Mouse (Mus musculus): ENCODE measurements around the gene Dgcr2. TPM values are rescaled to one million over a fixed set of nuclear protein-coding genes. Genes with fewer than 3 reads are reported as not detected.

Gene Dgcr2
- polyA plus RNA-seq, 1 experiment from 2014 or later: 86.0 TPM

GRCm38 (mm10) chr16:17893923-17894322 is 4.4 kb downstream of the Dgcr2 start, which contains the start of gene Tssk1:
Gene Tssk1 (plus strand): TSS chr16:17894223.
- 0 out of 2 replicates have a peak, but pooled peaks cover 8% of the 10 kb centered on the region for H3K36me3 ChIP-seq
- no peak within 1 kb of the TSS for H3K4me2 ChIP-seq (replicated peaks)
- no peak within 1 kb of the TSS for H3K27ac ChIP-seq (replicated peaks)
- H3K27me3 ChIP-seq: no peaks in the 10 kb centered on the region
- no peak within 1 kb of the TSS for H3K4me3 ChIP-seq (replicated peaks)
- H3K9ac ChIP-seq: no peak within 1 kb of the TSS
- H3K9me3 ChIP-seq (replicated peaks): no peaks in the 10 kb centered on the region
- peaks cover 24% of the 10 kb centered on the region for H3K4me1 ChIP-seq
- WGBS: 70% methylated on average over 2 of the region's 2 CpGs
- ATAC-seq (ENCODE audit: insufficient number of reproducible peaks, low FRiP score, low TSS enrichment, low read depth): no peak

- Histone ChIP-seq H3K4me1 (peaks cover 24% of the 10 kb centered on the region), H3K27me3 (no peaks in the 10 kb centered on the region), H3K4me2 (replicated peaks) (no peak overlapping the region), H3K9ac (no peak overlapping the region), H3K27ac (replicated peaks) (no peak overlapping the region), H3K36me3 (no peaks in the 10 kb centered on the region), H3K9me3 (replicated peaks) (no peaks in the 10 kb centered on the region), H3K4me3 (replicated peaks) (no peak overlapping the region)
- ATAC-seq (ENCODE audit: insufficient number of reproducible peaks, low FRiP score, low TSS enrichment, low read depth): no peak
- WGBS: 73% methylated on average over 3 of the region's 3 CpGs
Observed at GRCm38 (mm10) chr16:17892606-17893005, 5.8 kb downstream of the Dgcr2 start.

GRCm38 (mm10) chr16:17891567-17891959 is 6.8 kb downstream of the Dgcr2 start, which contains the start of gene Gm20518:
Gene Gm20518 (minus strand): TSS chr16:17891671.
- H3K27ac ChIP-seq (replicated peaks): peak within 1 kb of the TSS; percentile 95
- H3K9ac ChIP-seq: peak within 1 kb of the TSS; percentile 94
- ATAC-seq (ENCODE audit: insufficient number of reproducible peaks, low FRiP score, low TSS enrichment, low read depth): peak; percentile 97
- H3K36me3 ChIP-seq: no peaks in the 10 kb centered on the region
- H3K9me3 ChIP-seq (replicated peaks): no peaks in the 10 kb centered on the region
- H3K4me3 ChIP-seq (replicated peaks): peak within 1 kb of the TSS; percentile 88
- H3K27me3 ChIP-seq: no peaks in the 10 kb centered on the region
- 0% methylated on average over 38 of the region's 38 CpGs for WGBS
- peak within 1 kb of the TSS; percentile 72 for H3K4me2 ChIP-seq (replicated peaks)
- H3K4me1 ChIP-seq: peaks cover 24% of the 10 kb centered on the region

- no peaks in the 10 kb centered on the region for H3K36me3 ChIP-seq
- H3K27me3 ChIP-seq: no peaks in the 10 kb centered on the region
- WGBS: under 1% methylated on average over 41 of the region's 44 CpGs
- no peaks in the 10 kb centered on the region for H3K9me3 ChIP-seq (replicated peaks)
- H3K4me1 ChIP-seq: peaks cover 24% of the 10 kb centered on the region
- peak overlapping the region; percentile 88 for H3K4me3 ChIP-seq (replicated peaks)
- H3K9ac ChIP-seq: peak overlapping the region; percentile 94
- H3K4me2 ChIP-seq (replicated peaks): peak overlapping the region; percentile 72
- peak overlapping the region; percentile 95 for H3K27ac ChIP-seq (replicated peaks)
- ATAC-seq (ENCODE audit: insufficient number of reproducible peaks, low FRiP score, low TSS enrichment, low read depth): peak; percentile 53
Observed at GRCm38 (mm10) chr16:17890917-17891566, 7.3 kb downstream of the Dgcr2 start.

GRCm38 (mm10) chr16:17890342-17890727 is 8.0 kb downstream of the Dgcr2 start:
- Histone ChIP-seq H3K36me3 (no peaks in the 10 kb centered on the region), H3K4me3 (replicated peaks) (peak overlapping the region; percentile 88), H3K9me3 (replicated peaks) (no peaks in the 10 kb centered on the region), H3K27ac (replicated peaks) (peak overlapping the region; percentile 95; the same call in 1 of the 2 replicates), H3K27me3 (no peaks in the 10 kb centered on the region), H3K9ac (peak overlapping the region; percentile 94), H3K4me2 (replicated peaks) (peak overlapping the region; percentile 72), H3K4me1 (peaks cover 24% of the 10 kb centered on the region)
- 31% methylated on average over 2 of the region's 2 CpGs for WGBS
- no peak for ATAC-seq (ENCODE audit: insufficient number of reproducible peaks, low FRiP score, low TSS enrichment, low read depth)

GRCm38 (mm10) chr16:17889689-17890341 is 8.5 kb downstream of the Dgcr2 start:
- H3K27ac ChIP-seq (replicated peaks): no peak overlapping the region
- H3K9me3 ChIP-seq (replicated peaks): no peaks in the 10 kb centered on the region
- H3K4me1 ChIP-seq: peaks cover 24% of the 10 kb centered on the region
- H3K9ac ChIP-seq: no peak overlapping the region
- no peaks in the 10 kb centered on the region for H3K27me3 ChIP-seq
- no peak for ATAC-seq (ENCODE audit: insufficient number of reproducible peaks, low FRiP score, low TSS enrichment, low read depth)
- peak overlapping the region; percentile 88 for H3K4me3 ChIP-seq (replicated peaks)
- no peaks in the 10 kb centered on the region for H3K36me3 ChIP-seq
- WGBS: 81% methylated on average over 6 of the region's 6 CpGs
- H3K4me2 ChIP-seq (replicated peaks): peak overlapping the region; percentile 72

- no peaks in the 10 kb centered on the region for H3K27me3 ChIP-seq
- no peak for ATAC-seq (ENCODE audit: insufficient number of reproducible peaks, low FRiP score, low TSS enrichment, low read depth)
- H3K27ac ChIP-seq (replicated peaks): no peak overlapping the region
- no peak overlapping the region for H3K4me3 ChIP-seq (replicated peaks)
- no peaks in the 10 kb centered on the region for H3K9me3 ChIP-seq (replicated peaks)
- H3K4me1 ChIP-seq: peaks cover 14% of the 10 kb centered on the region
- H3K36me3 ChIP-seq: no peaks in the 10 kb centered on the region; the same call in 1 of the 2 replicates
- no peak overlapping the region for H3K4me2 ChIP-seq (replicated peaks)
- whole genome bisulfite sequencing: 87% methylated on average over 6 of the region's 6 CpGs
- H3K9ac ChIP-seq: no peak overlapping the region
Observed at GRCm38 (mm10) chr16:17884116-17884515, 14.2 kb downstream of the Dgcr2 start.

- Histone ChIP-seq H3K27ac (replicated peaks) (no peak overlapping the region), H3K4me1 (peaks cover 14% of the 10 kb centered on the region), H3K27me3 (no peaks in the 10 kb centered on the region), H3K36me3 (no peaks in the 10 kb centered on the region; the same call in 1 of the 2 replicates), H3K9ac (no peak overlapping the region), H3K4me2 (replicated peaks) (no peak overlapping the region), H3K4me3 (replicated peaks) (no peak overlapping the region), H3K9me3 (replicated peaks) (no peaks in the 10 kb centered on the region)
- 0 out of 2 replicates have a peak, but pooled peaks have one; percentile 20 for ATAC-seq (ENCODE audit: insufficient number of reproducible peaks, low FRiP score, low TSS enrichment, low read depth)
Observed at GRCm38 (mm10) chr16:17882196-17882595, 16.2 kb downstream of the Dgcr2 start.

- ATAC-seq (ENCODE audit: insufficient number of reproducible peaks, low FRiP score, low TSS enrichment, low read depth): no peak
- H3K4me2 ChIP-seq (replicated peaks): no peak overlapping the region
- H3K4me3 ChIP-seq (replicated peaks): no peak overlapping the region
- no peak overlapping the region for H3K27ac ChIP-seq (replicated peaks)
- no peaks in the 10 kb centered on the region; the same call in 1 of the 2 replicates for H3K36me3 ChIP-seq
- WGBS: 86% methylated on average over 4 of the region's 4 CpGs
- no peaks in the 10 kb centered on the region for H3K9me3 ChIP-seq (replicated peaks)
- peaks cover 14% of the 10 kb centered on the region for H3K4me1 ChIP-seq
- H3K27me3 ChIP-seq: no peaks in the 10 kb centered on the region
- H3K9ac ChIP-seq: no peak overlapping the region
Observed at GRCm38 (mm10) chr16:17879571-17879970, 18.8 kb downstream of the Dgcr2 start.

- Histone ChIP-seq H3K27me3 (no peaks in the 10 kb centered on the region), H3K36me3 (peaks cover 16% of the 10 kb centered on the region), H3K4me3 (replicated peaks) (no peak overlapping the region), H3K9me3 (replicated peaks) (no peaks in the 10 kb centered on the region), H3K4me2 (replicated peaks) (no peak overlapping the region), H3K27ac (replicated peaks) (no peak overlapping the region), H3K4me1 (no peaks in the 10 kb centered on the region), H3K9ac (no peak overlapping the region)
- ATAC-seq (ENCODE audit: insufficient number of reproducible peaks, low FRiP score, low TSS enrichment, low read depth): no peak
- WGBS: 93% methylated on average over 1 of the region's 1 CpGs
Observed at GRCm38 (mm10) chr16:17876096-17876495, 22.3 kb downstream of the Dgcr2 start.

GRCm38 (mm10) chr16:17875174-17875573 is 23.2 kb downstream of the Dgcr2 start:
- Histone ChIP-seq H3K9me3 (replicated peaks) (no peaks in the 10 kb centered on the region), H3K36me3 (peaks cover 23% of the 10 kb centered on the region), H3K4me2 (replicated peaks) (no peak overlapping the region), H3K4me1 (no peaks in the 10 kb centered on the region), H3K4me3 (replicated peaks) (no peak overlapping the region), H3K27ac (replicated peaks) (no peak overlapping the region), H3K27me3 (no peaks in the 10 kb centered on the region), H3K9ac (no peak overlapping the region)
- ATAC-seq (ENCODE audit: insufficient number of reproducible peaks, low FRiP score, low TSS enrichment, low read depth): no peak
- 78% methylated on average over 4 of the region's 4 CpGs for whole genome bisulfite sequencing
